Mouse (Mus musculus) frontal cortex, postnatal 10 days (tissue): ENCODE measurements around the gene Lsm12.

Source experiments
- DNase-seq, 2 experiments: peaks; one replicate each; pipeline ENCODE4 v3.0.0; 2022; ENCODE audit warnings: low spot score in 2 of 2, mixed read lengths in 1 of 2

Lsm12 gene

GRCm38 (mm10) chr11:102216886-102217240 is 31.8 kb upstream of the Lsm12 start:
- DNase-seq, result peak in 1 of 2 experiments; percentile 6

GRCm38 (mm10) chr11:102216056-102216885 is 31.2 kb upstream of the Lsm12 start:
- peak in 1 of 2 experiments; percentile 32 for DNase-seq

GRCm38 (mm10) chr11:102215511-102215910 is 30.4 kb upstream of the Lsm12 start:
- no peak for DNase-seq

- DNase-seq, result no peak
Observed at GRCm38 (mm10) chr11:102214430-102215156, 29.5 kb upstream of the Lsm12 start.

- no peak for DNase-seq
Observed at GRCm38 (mm10) chr11:102211936-102212341, 26.8 kb upstream of the Lsm12 start.

GRCm38 (mm10) chr11:102211011-102211410 is 25.9 kb upstream of the Lsm12 start:
- DNase-seq, result no peak

GRCm38 (mm10) chr11:102210185-102210584 is 25.1 kb upstream of the Lsm12 start:
- DNase-seq, result no peak

- DNase-seq, result no peak
Observed at GRCm38 (mm10) chr11:102209742-102210141, 24.6 kb upstream of the Lsm12 start.

GRCm38 (mm10) chr11:102208846-102209245 is 23.8 kb upstream of the Lsm12 start:
- DNase-seq, result no peak

GRCm38 (mm10) chr11:102207825-102208777 is 23.0 kb upstream of the Lsm12 start:
- DNase-seq, result peak in 1 of 2 experiments; percentile 64

GRCm38 (mm10) chr11:102206481-102206880 is 21.4 kb upstream of the Lsm12 start:
- DNase-seq, result no peak

- no peak for DNase-seq
Observed at GRCm38 (mm10) chr11:102201408-102201821, 16.3 kb upstream of the Lsm12 start.

GRCm38 (mm10) chr11:102199856-102200255 is 14.8 kb upstream of the Lsm12 start:
- DNase-seq, result no peak

- DNase-seq, result peak in 1 of 2 experiments; percentile 4
Observed at GRCm38 (mm10) chr11:102198245-102198644, 13.1 kb upstream of the Lsm12 start.

- peak in 1 of 2 experiments; percentile 10 for DNase-seq
Observed at GRCm38 (mm10) chr11:102196018-102196797, 11.1 kb upstream of the Lsm12 start.

GRCm38 (mm10) chr11:102193657-102194440 is 8.8 kb upstream of the Lsm12 start:
- no peak for DNase-seq

- DNase-seq, result no peak
Observed at GRCm38 (mm10) chr11:102190848-102191247, 5.8 kb upstream of the Lsm12 start.

GRCm38 (mm10) chr11:102189461-102190436 is 4.7 kb upstream of the Lsm12 start, which contains the start of gene G6pc3:
G6pc3 (plus strand) TSS chr11:102189620.
- peak; percentile 87 to 88 for DNase-seq

GRCm38 (mm10) chr11:102188980-102189379 is 3.9 kb upstream of the Lsm12 start:
- DNase-seq, result no peak
